Mouse (Mus musculus) neural tube, embryonic 11.5 days (tissue): ENCODE data around the gene Fndc3b. TPM values are rescaled to one million over a fixed set of nuclear protein-coding genes. Genes with fewer than 3 reads are reported as not detected.

ENCODE experiments used
- ATAC-seq: fragments of 200-750 bp; cut with Nextera tagmentation; 2 replicates; pipeline ENCODE4 v1.8.0; 2017; ENCODE audit warnings: moderate number of reproducible peaks, mild to moderate bottlenecking, moderate TSS enrichment, moderate library complexity; ENCODE audit not compliant: insufficient read depth, low FRiP score, low TSS enrichment
- DNase-seq: peaks from one replicate; pipeline ENCODE4 v3.0.0-alpha.2; 2015; ENCODE audit warnings: low spot score
- H3K27ac ChIP-seq: fragments of 300-500 bp; sonication (generic); 2 replicates; pipeline ENCODE4 v1.5.1; 2014; ENCODE audit warnings: low read depth, mild to moderate bottlenecking, low read length
- H3K27me3 ChIP-seq: fragments of 300-500 bp; sonication (generic); 2 replicates; pipeline ENCODE4 v1.6.1; 2014; ENCODE audit warnings: mild to moderate bottlenecking, low read length, mixed read lengths; ENCODE audit not compliant: control insufficient read depth, insufficient read depth
- H3K36me3 ChIP-seq: fragments of 300-500 bp; sonication (generic); 2 replicates; pipeline ENCODE4 v1.6.1; 2014; ENCODE audit warnings: mild to moderate bottlenecking, low read length, moderate library complexity, mixed read lengths; ENCODE audit not compliant: control insufficient read depth, insufficient read depth
- H3K4me1 ChIP-seq: fragments of 300-500 bp; sonication (generic); 2 replicates; pipeline ENCODE4 v1.6.1; 2014; ENCODE audit warnings: low read length, mixed read lengths; ENCODE audit not compliant: control insufficient read depth, insufficient read depth
- H3K4me2 ChIP-seq: fragments of 300-500 bp; sonication (generic); 2 replicates; pipeline ENCODE4 v1.6.1; 2014; ENCODE audit warnings: low read depth, mild to moderate bottlenecking, moderate library complexity
- H3K4me3 ChIP-seq: fragments of 300-500 bp; sonication (generic); 2 replicates; pipeline ENCODE4 v1.5.1; 2014; ENCODE audit warnings: low read depth, low read length
- H3K9ac ChIP-seq: fragments of 300-500 bp; sonication (generic); 2 replicates; pipeline ENCODE4 v1.6.1; 2014; ENCODE audit warnings: mild to moderate bottlenecking, low read length
- H3K9me3 ChIP-seq: fragments of 300-500 bp; sonication (generic); 2 replicates; pipeline ENCODE4 v1.6.1; 2016; ENCODE audit warnings: low read length; ENCODE audit not compliant: control insufficient read depth
- whole genome bisulfite sequencing: fragments of 180-500 bp; shearing (Covaris S2); extraction: QIAGEN DNeasy Blood & Tissue Kit; methylation state at CpG from one replicate; pipeline ENCODE4 v1.1.7; 2014; 5-methylcytosine and 5-hydroxymethylcytosine counted together
- polyA plus RNA-seq: library from polyadenylated mRNA; unstranded; fragments of >200 nt; fragmentation: Nextera tagmentation; extraction: Ambion mirVana; gene quantifications from 2 replicates; pipeline ENCODE4 v1.2.1, GENCODE M21; 2014

Gene Fndc3b
- polyA plus RNA-seq, 1 experiment from 2014 or later = 12.9 TPM

- WGBS = 94% methylated on average over 9 of the region's 9 CpGs
- Histone ChIP-seq H3K9ac (no peak overlapping the region), H3K9me3 (no peaks in the 10 kb centered on the region), H3K4me3 (no peak overlapping the region), H3K27ac (no peak overlapping the region), H3K4me1 (no peaks in the 10 kb centered on the region), H3K4me2 (no peak overlapping the region), H3K27me3 (no peaks in the 10 kb centered on the region), H3K36me3 (peaks cover 4% of the 10 kb centered on the region)
- DNase-seq (no peak), ATAC-seq (no peak)
Observed at GRCm38 (mm10) chr3:27458416-27458815, 252.7 kb downstream of the Fndc3b start.

DNA sequence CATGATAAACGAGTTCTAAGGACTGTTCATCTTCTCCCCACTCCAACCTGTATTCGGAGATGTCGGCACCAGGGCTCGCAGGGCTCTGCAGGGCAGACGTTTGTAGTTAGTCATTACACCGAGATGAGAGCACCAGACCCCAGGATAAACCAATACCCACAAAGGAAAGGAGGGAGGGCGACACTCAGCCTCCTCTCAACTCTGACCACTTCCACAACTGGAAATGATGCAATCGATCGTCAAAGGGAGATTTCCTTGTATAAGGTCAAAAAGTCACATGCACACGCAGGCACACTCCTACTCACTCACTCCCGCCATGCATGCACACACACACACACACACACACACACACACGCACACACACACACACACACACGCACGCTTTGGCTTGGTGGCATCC, 254.6 kb downstream of the Fndc3b start:
- Histone ChIP-seq H3K4me3 (no peak overlapping the region), H3K9me3 (no peaks in the 10 kb centered on the region), H3K4me1 (no peaks in the 10 kb centered on the region), H3K36me3 (peaks cover 4% of the 10 kb centered on the region), H3K9ac (no peak overlapping the region), H3K27ac (no peak overlapping the region), H3K4me2 (no peak overlapping the region), H3K27me3 (no peaks in the 10 kb centered on the region)
- no peak for DNase-seq
- ATAC-seq = no peak
- 93% methylated on average over 14 of the region's 14 CpGs for WGBS

DNA sequence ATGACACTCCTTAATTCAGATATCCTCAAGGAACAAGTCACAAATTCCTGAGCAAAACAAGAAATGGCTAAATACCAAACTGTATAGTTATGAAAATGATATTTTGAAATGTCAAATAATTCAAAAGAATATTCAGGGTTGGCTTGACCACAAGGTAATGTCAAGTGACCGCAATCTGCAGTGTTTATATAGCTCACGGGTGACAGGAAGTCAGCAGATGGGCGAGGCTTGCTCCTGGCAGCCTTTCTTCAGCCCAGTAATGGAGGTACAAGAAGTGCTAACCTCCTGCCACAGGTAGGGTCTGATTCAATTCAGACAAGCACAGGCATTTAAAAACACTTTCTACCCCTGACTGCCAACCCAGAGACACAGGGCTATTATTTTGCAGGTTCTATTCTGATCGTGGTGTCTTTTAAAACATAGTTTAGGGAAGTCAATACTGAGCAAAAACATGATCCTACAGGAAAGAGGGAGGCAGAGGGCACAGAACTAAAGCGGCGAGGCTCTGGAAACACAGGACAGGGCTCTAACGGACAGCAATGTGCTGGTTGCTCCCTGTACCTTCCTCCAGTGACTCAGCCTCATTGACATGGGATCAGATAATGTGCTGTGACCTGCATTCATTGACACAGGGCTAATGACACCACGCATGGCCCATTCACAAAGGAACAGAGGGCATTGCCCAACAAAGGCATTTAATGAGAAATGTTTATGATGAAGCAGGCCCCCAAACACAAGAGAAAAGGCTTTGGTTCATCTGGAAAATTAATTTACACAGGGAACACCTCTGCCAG, 256.5 kb downstream of the Fndc3b start:
- no peaks in the 10 kb centered on the region for H3K4me1 ChIP-seq
- no peaks in the 10 kb centered on the region for H3K9me3 ChIP-seq
- no peaks in the 10 kb centered on the region for H3K27me3 ChIP-seq
- WGBS = 78% methylated on average over 8 of the region's 8 CpGs
- no peak overlapping the region for H3K9ac ChIP-seq
- H3K4me2 ChIP-seq = no peak overlapping the region
- DNase-seq = no peak
- H3K27ac ChIP-seq = no peak overlapping the region
- H3K4me3 ChIP-seq = no peak overlapping the region
- peaks cover 3% of the 10 kb centered on the region for H3K36me3 ChIP-seq
- ATAC-seq = no peak

- 88% methylated on average over 13 of the region's 13 CpGs for WGBS
Observed at GRCm38 (mm10) chr3:27453453-27454098, 257.5 kb downstream of the Fndc3b start.

GRCm38 (mm10) chr3:27449447-27449846, 261.7 kb downstream of the Fndc3b start:
- Histone ChIP-seq H3K9me3 (no peaks in the 10 kb centered on the region), H3K4me3 (no peak overlapping the region), H3K27ac (no peak overlapping the region), H3K9ac (no peak overlapping the region), H3K36me3 (peaks cover 2% of the 10 kb centered on the region), H3K4me1 (no peaks in the 10 kb centered on the region), H3K27me3 (no peaks in the 10 kb centered on the region), H3K4me2 (no peak overlapping the region)
- DNase-seq = no peak
- WGBS = 93% methylated on average over 4 of the region's 4 CpGs
- ATAC-seq = no peak

More at GRCm38 (mm10) chr3:27453453-27454098, 257.5 kb downstream of the Fndc3b start:
- Histone ChIP-seq H3K27ac (no peak overlapping the region), H3K36me3 (peaks cover 4% of the 10 kb centered on the region), H3K4me2 (no peak overlapping the region), H3K9me3 (no peaks in the 10 kb centered on the region), H3K27me3 (no peaks in the 10 kb centered on the region), H3K4me1 (no peaks in the 10 kb centered on the region), H3K4me3 (no peak overlapping the region), H3K9ac (no peak overlapping the region)
- DNase-seq (no peak), ATAC-seq (no peak)

- Histone ChIP-seq H3K9me3 (no peaks in the 10 kb centered on the region), H3K4me3 (no peak overlapping the region), H3K36me3 (peaks cover 2% of the 10 kb centered on the region), H3K9ac (no peak overlapping the region), H3K27me3 (no peaks in the 10 kb centered on the region), H3K4me2 (no peak overlapping the region), H3K4me1 (no peaks in the 10 kb centered on the region), H3K27ac (no peak overlapping the region)
- DNase-seq (no peak), ATAC-seq (no peak)
- WGBS = 92% methylated on average over 8 of the region's 9 CpGs
Observed at GRCm38 (mm10) chr3:27448367-27448766, 262.7 kb downstream of the Fndc3b start.

GRCm38 (mm10) chr3:27439704-27440103, 271.4 kb downstream of the Fndc3b start:
- no peaks in the 10 kb centered on the region for H3K9me3 ChIP-seq
- H3K36me3 ChIP-seq = 0 out of 2 replicates have a peak, but pooled peaks cover 2% of the 10 kb centered on the region
- H3K27ac ChIP-seq = no peak overlapping the region
- H3K4me3 ChIP-seq = no peak overlapping the region
- no peaks in the 10 kb centered on the region for H3K4me1 ChIP-seq
- ATAC-seq (no peak), DNase-seq (no peak)
- no peaks in the 10 kb centered on the region for H3K27me3 ChIP-seq
- WGBS = 74% methylated on average over 16 of the region's 16 CpGs
- H3K4me2 ChIP-seq = no peak overlapping the region
- no peak overlapping the region for H3K9ac ChIP-seq

DNA sequence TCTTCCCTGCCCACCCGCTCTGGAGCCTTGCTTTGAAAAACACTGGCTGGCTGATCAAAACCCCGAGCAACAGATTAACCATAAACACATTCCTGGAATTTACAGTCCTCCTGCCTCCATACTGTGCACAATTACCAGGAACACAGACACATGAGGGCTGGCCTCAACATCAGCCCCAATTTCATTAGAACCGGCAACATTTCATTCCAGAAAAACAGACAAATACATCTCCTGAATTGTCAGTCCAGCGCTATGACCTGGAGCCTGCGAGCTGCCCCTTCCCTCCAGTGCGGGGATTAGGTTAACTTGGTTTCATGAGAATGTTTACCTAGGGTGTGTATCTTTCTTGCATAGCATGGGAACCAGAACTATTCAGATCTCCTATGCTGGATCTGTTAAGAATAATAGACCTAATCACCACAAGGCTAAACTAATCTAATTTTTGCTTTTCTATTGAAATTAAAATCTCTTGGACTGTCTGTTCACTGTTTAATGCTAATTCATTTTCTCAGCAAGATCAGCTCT, 275.9 kb downstream of the Fndc3b start:
- Histone ChIP-seq H3K4me2 (no peak overlapping the region), H3K27ac (no peak overlapping the region), H3K4me1 (no peaks in the 10 kb centered on the region), H3K36me3 (0 out of 2 replicates have a peak, but pooled peaks cover 2% of the 10 kb centered on the region), H3K27me3 (no peaks in the 10 kb centered on the region), H3K9ac (no peak overlapping the region), H3K9me3 (no peaks in the 10 kb centered on the region), H3K4me3 (no peak overlapping the region)
- WGBS = 64% methylated on average over 6 of the region's 6 CpGs
- DNase-seq (no peak), ATAC-seq (no peak)
